Mouse (Mus musculus) midbrain, embryonic 14.5 days (tissue): ENCODE measurements around the gene Pptc7. TPM values are rescaled to one million over a fixed set of nuclear protein-coding genes. Genes with fewer than 3 reads are reported as not detected.

Experiments
- polyA plus RNA-seq: library from polyadenylated mRNA; unstranded; fragments of >200 nt; fragmentation: Nextera tagmentation; extraction: Ambion mirVana; gene quantifications from 2 replicates; pipeline ENCODE4 v1.2.1, GENCODE M21; 2014

Gene Pptc7
- polyA plus RNA-seq, 1 experiment from 2014 or later, result 9.1 TPM

Other genes starting within 250 kb of the Pptc7 start
- gene Cux2, start 234.3 kb upstream of the Pptc7 start, polyA plus RNA-seq, result 25.5 and 28.8 TPM in 2 replicates
- gene Myl2, start 183.4 kb upstream of the Pptc7 start, polyA plus RNA-seq, result 1.9 and 3.0 TPM in 2 replicates
- gene Ccdc63, start 143.5 kb upstream of the Pptc7 start, polyA plus RNA-seq, result not detected in 2 replicates
- 232 and 238 TPM in 2 replicates for gene Ppp1cc, start 126.1 kb upstream of the Pptc7 start, polyA plus RNA-seq
- gene Hvcn1, start 77.6 kb upstream of the Pptc7 start, polyA plus RNA-seq, result 1.8 and 2.5 TPM in 2 replicates
- gene Tctn1, start 19.9 kb upstream of the Pptc7 start, polyA plus RNA-seq, result 6.2 and 6.6 TPM in 2 replicates
- gene Rad9b, start 69.9 kb downstream of the Pptc7 start, polyA plus RNA-seq, result 18.5 and 27.1 TPM in 2 replicates
- gene Vps29, start 70.0 kb downstream of the Pptc7 start, polyA plus RNA-seq, result 324 and 331 TPM in 2 replicates
- gene Gpn3, start 87.5 kb downstream of the Pptc7 start, polyA plus RNA-seq, result 43.1 and 43.9 TPM in 2 replicates
- 155 and 164 TPM in 2 replicates for gene Fam216a, start 88.0 kb downstream of the Pptc7 start, polyA plus RNA-seq
- 62.1 and 196 TPM in 2 replicates for gene Arpc3, start 107.5 kb downstream of the Pptc7 start, polyA plus RNA-seq
- 27.5 and 39.6 TPM in 2 replicates for gene Anapc7, start 137.3 kb downstream of the Pptc7 start, polyA plus RNA-seq
- gene Atp2a2, start 217.9 kb downstream of the Pptc7 start, polyA plus RNA-seq, result 46.5 and 59.3 TPM in 2 replicates